Mouse (Mus musculus) MEL (cell line): Measurements from ENCODE around the gene Synpo2.

ENCODE experiments used
- CTCF ChIP-seq, 3 experiments: IDR thresholded peaks in 2 of 3; conservative IDR thresholded peaks in 1 of 3; 2 replicates each; pipeline ENCODE4 v1.5.1; 2011 to 2012; ENCODE audit warnings: low read length in 3 of 3, low read depth in 2 of 3, mild to moderate bottlenecking in 2 of 3, improper control_type of control experiment in 1 of 3, inconsistent platforms in 1 of 3, mixed read lengths in 1 of 3, moderate library complexity in 1 of 3; ENCODE audit not compliant: control insufficient read depth in 1 of 3, insufficient read depth in 1 of 3, poor library complexity in 1 of 3, severe bottlenecking in 1 of 3
- ETS1 ChIP-seq: IDR thresholded peaks from 2 replicates; pipeline ENCODE4 v1.6.1; 2012; ENCODE audit warnings: low read depth, mild to moderate bottlenecking, inconsistent platforms, low read length, improper control_type of control experiment, moderate library complexity
- HCFC1 ChIP-seq: IDR thresholded peaks from 2 replicates; pipeline ENCODE4 v1.6.1; 2012; ENCODE audit warnings: low read depth, mild to moderate bottlenecking, inconsistent platforms, low read length, improper control_type of control experiment, moderate library complexity
- JUND ChIP-seq: IDR thresholded peaks from 2 replicates; pipeline ENCODE4 v1.6.1; 2011; ENCODE audit warnings: low read depth, mild to moderate bottlenecking, improper control_type of control experiment, low read length
- KAT2A ChIP-seq: conservative IDR thresholded peaks from 2 replicates; pipeline ENCODE4 v1.6.1; 2012; ENCODE audit warnings: low read depth, low read length, improper control_type of control experiment, inconsistent platforms
- POLR2A ChIP-seq, 2 experiments: IDR thresholded peaks; 2 replicates each; pipeline ENCODE4 v1.6.1; 2011 to 2012; ENCODE audit warnings: low read length in 2 of 2, mild to moderate bottlenecking in 2 of 2, control low read depth in 1 of 2, improper control_type of control experiment in 1 of 2, low read depth in 1 of 2, moderate library complexity in 1 of 2; ENCODE audit not compliant: control insufficient read depth in 1 of 2, insufficient read depth in 1 of 2, poor library complexity in 1 of 2
- POLR2AphosphoS2 ChIP-seq: IDR thresholded peaks from 2 replicates; pipeline ENCODE4 v1.6.1; 2011; ENCODE audit warnings: low read length, improper control_type of control experiment
- POLR2AphosphoS5 ChIP-seq: IDR thresholded peaks from 2 replicates; pipeline ENCODE4 v1.6.1; 2012; ENCODE audit warnings: low read depth, borderline replicate concordance, mild to moderate bottlenecking, inconsistent platforms, low read length, moderate library complexity, mixed read lengths
- TBP ChIP-seq: IDR thresholded peaks from 2 replicates; pipeline ENCODE4 v1.8.0; 2011; ENCODE audit warnings: low read depth, low read length, improper control_type of control experiment
- TCF12 ChIP-seq: IDR thresholded peaks from 2 replicates; pipeline ENCODE4 v1.6.1; 2014; ENCODE audit warnings: low read depth, mild to moderate bottlenecking, inconsistent platforms, low read length, improper control_type of control experiment, moderate library complexity
- ZMIZ1 ChIP-seq: IDR thresholded peaks from 2 replicates; pipeline ENCODE4 v1.6.1; 2012; ENCODE audit warnings: low read depth, mild to moderate bottlenecking, inconsistent platforms, low read length, improper control_type of control experiment, moderate library complexity
- ZNF384 ChIP-seq: IDR thresholded peaks from 2 replicates; pipeline ENCODE4 v1.6.1; 2012; ENCODE audit warnings: low read depth, mild to moderate bottlenecking, inconsistent platforms, low read length, improper control_type of control experiment

GRCm38 (mm10) chr3:123128781-123129180 lies 107.2 kb downstream of the Synpo2 start:
- TF ChIP-seq POLR2AphosphoS2 (no peak), CTCF (IDR thresholded peaks at IDR 0.05 in 2 of 3, conservative IDR thresholded peaks at IDR 0.05 in 1 of 3; ENCODE audit: control insufficient read depth in 1 of 3, insufficient read depth in 1 of 3, low read depth in 2 of 3, low read length in 3 of 3, poor library complexity in 1 of 3, severe bottlenecking in 1 of 3) (no peak), KAT2A (no peak), HCFC1 (no peak), ZNF384 (no peak), POLR2AphosphoS5 (no peak), JUND (no peak), ZMIZ1 (no peak), POLR2A (IDR thresholded peaks at IDR 0.05; ENCODE audit: control insufficient read depth in 1 of 2, insufficient read depth in 1 of 2, low read depth in 1 of 2, low read length in 2 of 2, poor library complexity in 1 of 2) (no peak), TCF12 (no peak), TBP (no peak), ETS1 (no peak)
